Mouse (Mus musculus) intestine, embryonic 16.5 days (tissue): ENCODE measurements around the gene Trib2. TPM values are rescaled to one million over a fixed set of nuclear protein-coding genes. Genes with fewer than 3 reads are reported as not detected.

Source experiments
- ATAC-seq: fragments of 200-750 bp; cut with Nextera tagmentation; 2 replicates; pipeline ENCODE4 v1.8.0; 2017; ENCODE audit warnings: moderate TSS enrichment, moderate library complexity
- H3K27ac ChIP-seq: fragments of 300-500 bp; sonication (generic); 2 replicates; pipeline ENCODE4 v1.5.1; 2014; ENCODE audit warnings: mild to moderate bottlenecking, low read length
- H3K27me3 ChIP-seq: fragments of 300-500 bp; sonication (generic); replicated peaks from 2 replicates; pipeline ENCODE4 v1.6.1; 2014; ENCODE audit warnings: low read length, control low read depth, mixed read lengths; ENCODE audit not compliant: control insufficient read depth, insufficient read depth
- H3K36me3 ChIP-seq: fragments of 300-500 bp; sonication (generic); 2 replicates; pipeline ENCODE4 v1.6.1; 2014; ENCODE audit warnings: low read length, control low read depth; ENCODE audit not compliant: control insufficient read depth, insufficient read depth
- H3K4me1 ChIP-seq: fragments of 300-500 bp; sonication (generic); 2 replicates; pipeline ENCODE4 v1.6.1; 2014; ENCODE audit warnings: low read length, control low read depth, mixed read lengths; ENCODE audit not compliant: control insufficient read depth, insufficient read depth
- H3K4me2 ChIP-seq: fragments of 300-500 bp; sonication (generic); 2 replicates; pipeline ENCODE4 v1.6.1; 2014; ENCODE audit warnings: low read depth, low read length, control low read depth
- H3K4me3 ChIP-seq: fragments of 300-500 bp; sonication (generic); 2 replicates; pipeline ENCODE4 v1.5.1; 2014; ENCODE audit warnings: mild to moderate bottlenecking, low read length
- H3K9ac ChIP-seq: fragments of 300-500 bp; sonication (generic); 2 replicates; pipeline ENCODE4 v1.6.1; 2014; ENCODE audit warnings: low read depth, low read length
- H3K9me3 ChIP-seq: fragments of 300-500 bp; sonication (generic); 2 replicates; pipeline ENCODE4 v1.6.1; 2016; ENCODE audit warnings: low read length, control low read depth; ENCODE audit not compliant: control insufficient read depth
- whole genome bisulfite sequencing: fragments of 180-500 bp; shearing (Covaris S2); extraction: QIAGEN DNeasy Blood & Tissue Kit; methylation state at CpG from one replicate; pipeline ENCODE4 v1.1.7; 2014; 5-methylcytosine and 5-hydroxymethylcytosine counted together
- polyA plus RNA-seq: library from polyadenylated mRNA; unstranded; fragments of >200 nt; fragmentation: Nextera tagmentation; extraction: Ambion mirVana; gene quantifications from 2 replicates; pipeline ENCODE4 v1.2.1, GENCODE M21; 2015

Gene Trib2
- 17.7 and 18.3 TPM in 2 replicates for polyA plus RNA-seq

DNA sequence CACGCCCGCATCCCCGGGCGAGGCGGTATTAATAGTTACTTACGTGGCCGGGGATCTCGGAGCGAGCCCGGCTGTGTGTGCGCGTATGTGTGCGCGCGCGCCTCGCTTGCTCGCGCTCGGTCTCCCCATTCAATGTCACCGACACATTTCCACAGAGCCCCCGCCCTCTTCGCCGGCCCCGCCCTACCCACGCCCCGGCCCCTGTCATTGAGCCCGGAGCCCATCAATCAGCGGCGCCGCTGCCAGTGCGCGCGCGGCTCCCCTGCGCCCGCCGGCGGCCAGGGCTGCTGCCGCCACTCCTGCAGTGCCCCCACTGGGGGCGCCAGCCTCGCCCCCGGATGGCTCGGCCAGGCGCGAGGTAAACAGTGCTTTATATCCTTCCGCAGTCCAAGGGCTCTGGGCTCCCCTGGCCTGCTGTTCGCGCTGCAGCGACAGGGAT lies at the start of gene Trib2:
Gene Trib2 (minus strand): TSS at position 183 of the 439 bp plus-strand sequence.
- H3K27me3 ChIP-seq: peaks cover 4% of the 10 kb centered on the region; the same call in 1 of the 2 replicates
- no peaks in the 10 kb centered on the region for H3K9me3 ChIP-seq
- H3K4me1 ChIP-seq: peaks cover 3% of the 10 kb centered on the region
- H3K36me3 ChIP-seq: no peaks in the 10 kb centered on the region
- peak; percentile 90 for ATAC-seq
- peak within 1 kb of the TSS; percentile 87 for H3K27ac ChIP-seq
- peak within 1 kb of the TSS; percentile 74 for H3K4me3 ChIP-seq
- H3K4me2 ChIP-seq: peak within 1 kb of the TSS; percentile 82
- under 1% methylated on average over 50 of the region's 50 CpGs for WGBS
- H3K9ac ChIP-seq: peak within 1 kb of the TSS; percentile 84

DNA sequence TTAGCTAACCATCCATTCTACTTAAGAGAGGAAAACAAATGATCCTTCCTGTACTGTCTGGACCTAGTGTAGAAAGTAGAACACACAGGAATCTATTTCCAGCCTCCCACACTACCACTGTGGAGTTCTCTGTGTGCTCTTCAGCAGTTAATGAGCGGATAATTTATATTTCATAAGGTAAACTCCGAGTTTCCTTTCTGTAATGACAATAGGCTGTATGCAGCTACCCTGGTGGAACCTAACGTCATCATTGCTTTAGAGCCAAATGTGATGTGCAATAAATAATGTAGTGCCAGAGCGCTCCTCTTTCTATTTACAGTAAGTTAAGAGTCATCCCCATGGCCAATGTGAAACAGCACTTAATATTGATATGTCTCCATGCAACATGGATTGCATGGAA lies 41.3 kb upstream of the Trib2 start:
- no peak for ATAC-seq
- H3K4me1 ChIP-seq: no peaks in the 10 kb centered on the region
- H3K27ac ChIP-seq: no peak overlapping the region
- WGBS: 66% methylated on average over 4 of the region's 4 CpGs
- no peak overlapping the region for H3K4me3 ChIP-seq
- H3K9ac ChIP-seq: no peak overlapping the region
- no peaks in the 10 kb centered on the region for H3K9me3 ChIP-seq
- no peaks in the 10 kb centered on the region for H3K27me3 ChIP-seq
- no peaks in the 10 kb centered on the region for H3K36me3 ChIP-seq
- no peak overlapping the region for H3K4me2 ChIP-seq

DNA sequence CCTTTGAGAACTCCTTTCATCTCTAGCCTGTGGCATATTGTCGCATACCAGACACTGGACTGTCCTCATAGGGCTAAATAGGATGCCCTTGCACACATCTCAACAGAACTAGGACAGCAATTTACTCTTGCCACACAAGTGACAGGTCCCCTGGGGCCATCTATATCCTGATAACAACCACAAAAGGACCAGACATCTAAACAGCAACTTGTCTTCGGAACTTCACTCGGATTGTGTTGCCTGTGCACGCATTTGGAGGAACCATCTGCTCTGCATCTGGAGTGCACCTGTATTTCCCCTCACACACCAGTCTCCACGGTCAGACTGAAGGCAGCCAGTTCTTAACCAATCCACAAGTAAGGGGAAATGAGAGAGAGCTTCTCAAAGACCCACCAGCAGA lies 39.2 kb upstream of the Trib2 start:
- H3K4me3 ChIP-seq: no peak overlapping the region
- H3K9ac ChIP-seq: no peak overlapping the region
- no peak for ATAC-seq
- no peak overlapping the region for H3K27ac ChIP-seq
- WGBS: 88% methylated on average over 5 of the region's 5 CpGs
- no peaks in the 10 kb centered on the region for H3K9me3 ChIP-seq
- H3K4me1 ChIP-seq: no peaks in the 10 kb centered on the region
- no peaks in the 10 kb centered on the region for H3K27me3 ChIP-seq
- H3K36me3 ChIP-seq: no peaks in the 10 kb centered on the region
- H3K4me2 ChIP-seq: no peak overlapping the region

DNA sequence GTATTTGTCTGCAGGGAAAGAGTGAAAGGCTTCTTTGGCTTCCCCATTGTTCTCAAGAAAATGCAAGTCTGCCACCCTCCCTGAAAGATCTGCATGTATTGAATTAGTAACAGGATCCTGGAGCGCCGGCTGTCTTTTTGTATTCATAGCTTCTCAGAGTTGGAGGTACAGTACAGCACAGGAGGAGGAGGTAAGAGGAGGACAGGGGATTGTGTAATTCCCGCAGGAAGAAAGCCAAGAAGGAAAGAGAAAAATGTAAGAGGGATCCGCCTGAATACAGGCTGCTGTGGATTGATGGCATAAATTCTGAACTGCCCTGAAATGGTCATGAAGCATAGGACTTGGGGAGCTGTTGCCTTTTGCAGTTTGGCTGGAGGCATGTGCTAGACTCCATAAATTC lies 36.1 kb upstream of the Trib2 start:
- Histone ChIP-seq H3K27ac (no peak overlapping the region), H3K4me3 (no peak overlapping the region), H3K4me1 (peaks cover 8% of the 10 kb centered on the region; the same call in 1 of the 2 replicates), H3K27me3 (no peaks in the 10 kb centered on the region), H3K36me3 (no peaks in the 10 kb centered on the region), H3K9ac (no peak overlapping the region), H3K9me3 (no peaks in the 10 kb centered on the region), H3K4me2 (no peak overlapping the region)
- ATAC-seq: no peak
- 51% methylated on average over 4 of the region's 4 CpGs for WGBS

DNA sequence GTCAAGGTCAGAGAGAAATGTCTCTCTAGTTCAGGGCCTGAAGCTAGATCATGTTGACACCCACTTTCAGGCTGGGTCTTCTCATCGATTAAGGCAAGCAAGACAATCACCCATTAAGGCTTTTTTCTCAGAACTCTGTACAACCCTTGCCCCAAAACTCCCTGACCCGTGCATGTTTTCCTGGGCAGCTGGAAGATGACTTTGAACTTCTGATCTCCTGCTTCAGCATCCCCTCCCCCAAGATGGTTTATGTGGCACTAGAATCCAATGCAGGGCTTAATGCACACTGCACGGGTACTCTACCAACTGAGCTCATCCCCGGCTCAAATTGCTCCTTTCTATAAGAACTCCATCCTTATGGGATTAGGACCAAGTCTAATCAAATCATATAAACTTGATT lies 35.3 kb upstream of the Trib2 start:
- H3K27ac ChIP-seq: no peak overlapping the region
- 78% methylated on average over 4 of the region's 4 CpGs for WGBS
- ATAC-seq: no peak
- peaks cover 8% of the 10 kb centered on the region; the same call in 1 of the 2 replicates for H3K4me1 ChIP-seq
- H3K4me2 ChIP-seq: no peak overlapping the region
- no peaks in the 10 kb centered on the region for H3K36me3 ChIP-seq
- H3K4me3 ChIP-seq: no peak overlapping the region
- H3K27me3 ChIP-seq: no peaks in the 10 kb centered on the region
- H3K9me3 ChIP-seq: no peaks in the 10 kb centered on the region
- no peak overlapping the region for H3K9ac ChIP-seq

DNA sequence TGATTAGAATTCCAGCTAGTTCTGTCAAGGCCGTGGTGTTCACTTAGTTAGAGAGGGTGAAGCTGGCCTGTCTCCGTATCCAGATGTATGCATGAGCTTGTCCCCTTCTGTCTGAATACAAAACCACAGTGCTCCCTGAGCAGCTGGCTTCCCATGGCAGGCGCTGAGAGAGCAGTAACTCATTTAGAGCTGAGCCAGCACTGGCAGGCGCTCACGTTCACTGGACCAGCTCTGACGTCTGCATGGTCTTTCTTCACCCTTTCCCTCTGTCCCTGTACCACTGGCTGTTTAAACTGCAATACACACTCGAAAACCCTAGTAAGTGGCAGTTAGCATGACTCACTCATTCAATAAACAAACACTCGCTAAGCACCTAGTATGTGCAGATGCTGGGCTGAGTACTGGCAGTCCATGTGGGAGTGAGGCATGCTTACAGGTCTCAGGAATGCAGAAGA lies 33.7 kb upstream of the Trib2 start:
- Histone ChIP-seq H3K9ac (no peak overlapping the region), H3K9me3 (no peaks in the 10 kb centered on the region), H3K4me2 (no peak overlapping the region), H3K4me3 (no peak overlapping the region), H3K36me3 (no peaks in the 10 kb centered on the region), H3K27me3 (no peaks in the 10 kb centered on the region), H3K27ac (no peak overlapping the region), H3K4me1 (peaks cover 8% of the 10 kb centered on the region; the same call in 1 of the 2 replicates)
- peak; percentile 44; the same call in 1 of the 2 replicates for ATAC-seq
- 44% methylated on average over 8 of the region's 8 CpGs for WGBS

DNA sequence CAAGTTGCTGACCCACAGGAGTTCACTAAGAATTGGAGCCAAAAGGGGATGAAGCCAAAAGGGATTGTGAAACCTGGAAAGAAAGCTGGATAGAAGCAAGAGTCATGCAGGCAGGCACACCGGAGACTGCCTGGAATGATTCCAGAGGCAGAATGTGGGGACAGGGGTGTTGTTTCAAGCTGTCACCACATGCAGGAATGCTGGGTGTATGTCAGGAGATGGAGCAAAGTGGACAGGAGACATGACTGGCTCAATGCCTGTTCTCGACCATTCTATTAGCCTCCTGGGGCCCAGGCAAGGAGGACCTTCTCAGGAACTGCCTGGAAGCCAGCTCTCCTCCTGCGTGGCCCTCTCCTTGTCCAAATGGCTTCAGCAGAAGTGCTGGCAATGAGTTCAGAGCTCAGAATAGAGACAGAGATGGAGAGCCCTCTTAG lies 33.2 kb upstream of the Trib2 start:
- no peak overlapping the region for H3K27ac ChIP-seq

DNA sequence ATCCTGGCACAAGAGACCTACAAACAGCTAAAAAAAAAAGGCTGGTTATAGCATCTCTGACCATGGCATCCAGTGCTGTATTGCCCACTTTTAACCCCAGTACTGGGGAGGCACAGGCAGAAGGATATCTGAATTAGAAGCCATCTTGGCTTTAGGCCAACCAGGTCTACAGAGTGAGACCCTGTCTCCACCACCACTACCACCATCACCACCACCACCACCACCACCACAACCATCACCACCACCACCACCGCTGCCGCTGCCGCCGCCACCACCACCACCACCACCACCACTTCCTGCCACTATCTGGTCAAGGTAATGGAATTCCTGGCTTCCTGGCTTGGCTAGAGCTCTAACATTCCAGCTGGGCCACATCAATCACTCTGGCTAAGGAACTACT lies 31.7 kb upstream of the Trib2 start:
- Histone ChIP-seq H3K27ac (no peak overlapping the region), H3K9ac (no peak overlapping the region), H3K27me3 (no peaks in the 10 kb centered on the region), H3K36me3 (no peaks in the 10 kb centered on the region), H3K4me2 (no peak overlapping the region), H3K4me1 (peaks cover 8% of the 10 kb centered on the region; the same call in 1 of the 2 replicates), H3K4me3 (no peak overlapping the region), H3K9me3 (no peaks in the 10 kb centered on the region)
- no peak for ATAC-seq
- 90% methylated on average over 2 of the region's 4 CpGs for WGBS

More for the DNA sequence above, 33.2 kb upstream of the Trib2 start:
- H3K4me3 ChIP-seq: no peak overlapping the region
- H3K36me3 ChIP-seq: no peaks in the 10 kb centered on the region
- H3K4me2 ChIP-seq: no peak overlapping the region
- no peak overlapping the region for H3K9ac ChIP-seq
- H3K27me3 ChIP-seq: no peaks in the 10 kb centered on the region
- 52% methylated on average over 3 of the region's 3 CpGs for WGBS
- H3K9me3 ChIP-seq: no peaks in the 10 kb centered on the region
- H3K4me1 ChIP-seq: peaks cover 8% of the 10 kb centered on the region; the same call in 1 of the 2 replicates
- ATAC-seq: no peak

DNA sequence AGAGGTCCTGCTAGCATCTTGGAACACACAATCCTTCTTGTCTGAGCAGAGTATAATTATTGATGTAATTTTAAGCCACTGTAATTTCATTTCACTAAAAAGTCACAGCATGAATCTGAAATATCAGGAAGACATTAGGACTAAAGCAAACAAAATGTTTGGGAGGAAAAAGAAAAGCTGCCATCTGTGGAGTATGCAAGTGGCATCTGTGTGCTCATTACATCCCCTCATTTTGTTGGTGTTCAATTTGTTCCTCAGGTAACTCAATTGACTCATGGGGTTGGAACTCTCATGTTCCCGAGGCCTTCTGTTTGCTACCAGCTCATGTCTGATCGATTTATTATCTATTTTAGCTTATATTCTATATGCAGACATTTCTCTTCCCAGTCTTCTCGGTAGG lies 28.0 kb upstream of the Trib2 start:
- no peak overlapping the region for H3K4me2 ChIP-seq
- no peak overlapping the region for H3K4me3 ChIP-seq
- no peaks in the 10 kb centered on the region for H3K4me1 ChIP-seq
- H3K27me3 ChIP-seq: no peaks in the 10 kb centered on the region
- no peak for ATAC-seq
- H3K36me3 ChIP-seq: no peaks in the 10 kb centered on the region
- WGBS: 61% methylated on average over 3 of the region's 3 CpGs
- H3K9me3 ChIP-seq: no peaks in the 10 kb centered on the region
- no peak overlapping the region for H3K9ac ChIP-seq
- no peak overlapping the region for H3K27ac ChIP-seq
